Mouse (Mus musculus) olfactory bulb, adult 2 months (tissue): ENCODE data around the gene Pla2g5. TPM values are rescaled to one million over a fixed set of nuclear protein-coding genes. Genes with fewer than 3 reads are reported as not detected.

Experiments used
- H3K27ac ChIP-seq: fragments of 200-500 bp; 2 replicates; pipeline ENCODE4 v1.5.1; 2012; ENCODE audit warnings: low read depth, low read length; ENCODE audit not compliant: insufficient read depth
- H3K4me1 ChIP-seq: fragments of 200-500 bp; 2 replicates; pipeline ENCODE4 v1.6.1; 2012; ENCODE audit warnings: low read length; ENCODE audit not compliant: control insufficient read depth, insufficient read depth
- H3K4me3 ChIP-seq: fragments of 200-500 bp; 2 replicates; pipeline ENCODE4 v1.5.1; 2012; ENCODE audit warnings: mild to moderate bottlenecking, low read depth, low read length, moderate library complexity; ENCODE audit not compliant: insufficient read depth
- CTCF ChIP-seq: fragments of 200-500 bp; IDR thresholded peaks from 2 replicates; pipeline ENCODE4 v1.5.1; 2012; ENCODE audit warnings: low read depth, mild to moderate bottlenecking, low read length, moderate library complexity; ENCODE audit not compliant: insufficient read depth
- POLR2A ChIP-seq: fragments of 200-500 bp; IDR thresholded peaks from 2 replicates; pipeline ENCODE4 v1.6.1; 2012; ENCODE audit warnings: mild to moderate bottlenecking, low read depth, low read length, moderate library complexity; ENCODE audit not compliant: insufficient read depth
- WGBS: fragments of 180-500 bp; shearing (Covaris S2); methylation state at CpG from one replicate; pipeline ENCODE4 v1.1.7; 2018; 5-methylcytosine and 5-hydroxymethylcytosine counted together
- polyA plus RNA-seq: library from polyadenylated mRNA; stranded (reverse); fragments of >200 nt; gene quantifications from 2 replicates; pipeline ENCODE4 v1.2.4, GENCODE M21; 2012; ENCODE audit warnings: low replicate concordance; ENCODE audit not compliant: missing spikeins, insufficient read depth, insufficient read length

The Pla2g5 gene
- polyA plus RNA-seq, 1 experiment: not detected

- Histone ChIP-seq H3K4me1 (peaks cover 20% of the 10 kb centered on the region), H3K4me3 (no peak overlapping the region), H3K27ac (no peak overlapping the region)
- TF ChIP-seq POLR2A: no peak
- TF ChIP-seq CTCF: no peak
- 66% methylated on average over 4 of the region's 4 CpGs for WGBS
Measured at GRCm38 (mm10) chr4:138797217-138797570, 66.1 kb downstream of the Pla2g5 start.

- TF ChIP-seq POLR2A (no peak), CTCF (no peak)
- Histone ChIP-seq H3K27ac (no peak overlapping the region), H3K4me1 (peaks cover 20% of the 10 kb centered on the region), H3K4me3 (no peak overlapping the region)
- 49% methylated on average over 6 of the region's 6 CpGs for WGBS
Measured at GRCm38 (mm10) chr4:138796513-138797216, 66.6 kb downstream of the Pla2g5 start.

- 94% methylated on average over 6 of the region's 6 CpGs for WGBS
- Histone ChIP-seq H3K27ac (no peak overlapping the region), H3K4me3 (no peak overlapping the region), H3K4me1 (peaks cover 9% of the 10 kb centered on the region)
- no peak for TF ChIP-seq POLR2A
Measured at GRCm38 (mm10) chr4:138794344-138794743, 68.9 kb downstream of the Pla2g5 start.

DNA sequence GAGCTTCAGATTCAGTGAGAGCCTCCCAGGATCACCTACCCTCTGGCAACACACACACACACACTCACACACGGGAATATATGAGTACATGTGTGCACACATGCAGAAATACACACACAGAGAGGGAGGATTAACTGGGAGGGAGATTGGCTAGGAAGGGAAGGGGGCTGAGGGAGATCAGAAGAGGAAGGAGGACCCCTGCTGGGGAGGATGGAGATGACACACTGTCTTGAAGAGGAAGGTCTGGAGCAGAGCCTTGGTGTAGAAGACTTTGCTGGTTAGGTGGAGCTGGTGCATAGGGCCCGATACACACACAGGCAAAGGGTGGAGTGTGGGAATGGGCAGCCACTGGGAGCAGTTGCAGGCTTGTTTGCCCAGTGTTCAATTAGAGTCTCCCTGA is 70.0 kb downstream of the Pla2g5 start:
- WGBS: 74% methylated on average over 2 of the region's 2 CpGs
- H3K27ac ChIP-seq: no peak overlapping the region
- no peak overlapping the region for H3K4me3 ChIP-seq
- TF ChIP-seq POLR2A: no peak
- peak; percentile 24; the same call in 1 of the 2 replicates for TF ChIP-seq CTCF
- peaks cover 6% of the 10 kb centered on the region for H3K4me1 ChIP-seq

DNA sequence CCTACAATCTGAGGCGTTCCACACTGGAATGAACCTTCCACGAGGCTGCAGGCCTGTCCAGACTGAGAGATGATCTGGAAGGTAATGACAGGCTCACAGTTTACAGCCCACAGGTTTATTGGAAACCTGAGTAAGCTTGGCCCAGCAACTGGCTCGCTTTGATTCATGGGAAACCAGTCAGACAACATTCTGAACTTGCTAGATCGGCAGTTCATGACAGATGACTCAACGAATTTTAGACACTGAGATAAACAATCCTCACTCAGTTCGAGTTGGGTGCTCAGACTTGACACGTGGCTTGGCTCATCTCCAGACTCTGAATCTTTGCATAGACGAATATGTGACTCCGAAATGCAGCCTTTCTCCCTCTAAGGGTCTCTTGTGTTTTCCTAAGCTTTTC is 70.7 kb downstream of the Pla2g5 start:
- Histone ChIP-seq H3K4me3 (no peak overlapping the region), H3K4me1 (peaks cover 6% of the 10 kb centered on the region), H3K27ac (no peak overlapping the region)
- TF ChIP-seq CTCF (no peak), POLR2A (no peak)
- WGBS: 75% methylated on average over 9 of the region's 9 CpGs

- 75% methylated on average over 6 of the region's 6 CpGs for whole genome bisulfite sequencing
- no peak for TF ChIP-seq CTCF
- TF ChIP-seq POLR2A: no peak
- Histone ChIP-seq H3K4me3 (no peak overlapping the region), H3K27ac (no peak overlapping the region), H3K4me1 (no peaks in the 10 kb centered on the region)
Measured at GRCm38 (mm10) chr4:138791452-138791851, 71.8 kb downstream of the Pla2g5 start.

- H3K27ac ChIP-seq: no peak overlapping the region
- no peak overlapping the region for H3K4me3 ChIP-seq
- WGBS: 89% methylated on average over 4 of the region's 4 CpGs
- TF ChIP-seq POLR2A (no peak), CTCF (no peak)
- H3K4me1 ChIP-seq: peaks cover 11% of the 10 kb centered on the region; the same call in 1 of the 2 replicates
Measured at GRCm38 (mm10) chr4:138788381-138788780, 74.9 kb downstream of the Pla2g5 start.

DNA sequence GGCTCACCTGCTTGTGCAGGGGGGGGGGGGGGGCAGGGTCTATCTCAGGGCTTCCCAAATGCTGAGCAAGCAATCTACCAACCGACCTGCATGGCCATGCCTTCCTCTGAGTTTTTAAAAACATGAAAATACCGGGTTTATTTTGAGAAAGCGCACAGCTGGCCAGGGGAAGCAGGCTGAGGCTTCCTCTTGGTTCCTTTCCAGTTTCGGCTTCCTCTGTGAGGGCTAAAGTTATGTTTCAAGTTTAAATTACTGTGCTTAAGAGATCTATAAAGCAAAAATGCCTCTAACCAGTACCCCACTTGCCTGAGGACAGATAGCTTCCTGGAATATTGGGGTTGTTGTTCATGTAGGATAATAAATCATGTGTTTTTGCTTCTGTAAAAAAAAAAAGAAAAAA is 77.1 kb downstream of the Pla2g5 start:
- no peak overlapping the region for H3K4me3 ChIP-seq
- WGBS: 44% methylated on average over 4 of the region's 4 CpGs
- peaks cover 18% of the 10 kb centered on the region for H3K4me1 ChIP-seq
- no peak for TF ChIP-seq CTCF
- TF ChIP-seq POLR2A: no peak
- no peak overlapping the region for H3K27ac ChIP-seq

GRCm38 (mm10) chr4:138785721-138786120 is 77.6 kb downstream of the Pla2g5 start:
- Histone ChIP-seq H3K4me1 (peaks cover 19% of the 10 kb centered on the region), H3K4me3 (no peak overlapping the region)
- 65% methylated on average over 4 of the region's 4 CpGs for WGBS

More at GRCm38 (mm10) chr4:138785721-138786120, 77.6 kb downstream of the Pla2g5 start:
- no peak overlapping the region for H3K27ac ChIP-seq
- no peak for TF ChIP-seq CTCF
- no peak for TF ChIP-seq POLR2A
